23 mouse cellular contexts compared by ENCODE assay signal in genomic region chr14:77285453-77285852, GRCm38 (mm10).
"Had no signal": no experiment of that assay in that cellular context is flagged by ENCODE, and none has a peak within 500 bp of the region (broad histone marks: within the 10 kb centered on the region; RNA-seq: fewer than 3 reads in every experiment).

No protein-coding gene starts in this region.

- H3K9ac ChIP-seq: limb, embryonic 12.5 days; limb, embryonic 15.5 days; liver, embryonic 14.5 days; liver, postnatal 0 days; lung, embryonic 14.5 days; midbrain, embryonic 12.5 days; midbrain, embryonic 15.5 days; neural tube, embryonic 13.5 days had no signal

- H3K4me2 ChIP-seq: limb, embryonic 12.5 days; limb, embryonic 15.5 days; liver, embryonic 11.5 days; lung, embryonic 14.5 days; midbrain, embryonic 12.5 days; midbrain, embryonic 15.5 days; neural tube, embryonic 13.5 days had no signal

- H3K36me3 ChIP-seq: limb, embryonic 12.5 days; limb, embryonic 15.5 days; midbrain, embryonic 12.5 days; midbrain, embryonic 15.5 days had no signal

- H3K4me3 ChIP-seq: limb, embryonic 12.5 days; limb, embryonic 15.5 days; midbrain, embryonic 12.5 days; midbrain, embryonic 15.5 days; myocyte; neural tube, embryonic 13.5 days had no signal

- H3K27ac ChIP-seq: kidney, postnatal 0 days; limb, embryonic 12.5 days; limb, embryonic 15.5 days; liver, embryonic 14.5 days; macrophage; midbrain, embryonic 12.5 days; midbrain, embryonic 15.5 days; neural tube, embryonic 13.5 days had no signal

- H3K9me3 ChIP-seq: limb, embryonic 12.5 days; limb, embryonic 15.5 days; midbrain, embryonic 12.5 days; midbrain, embryonic 15.5 days; neural tube, embryonic 13.5 days had no signal

- DNase-seq: kidney, adult 18-20 months; kidney, adult 9 months; kidney, postnatal 25 days; left cerebral cortex, postnatal 4 days; liver, postnatal 0 days; lung, embryonic 14.5 days; right cerebral cortex, adult 18-20 months; right cerebral cortex, postnatal 25 days; spleen, adult 18-20 months; thymus, adult 2 months; thymus, postnatal 14 days; thymus, postnatal 4 days had no signal

- H3K4me1 ChIP-seq: limb, embryonic 12.5 days; limb, embryonic 15.5 days; midbrain, embryonic 12.5 days; midbrain, embryonic 15.5 days had no signal

- H3K27me3 ChIP-seq: limb, embryonic 12.5 days; limb, embryonic 15.5 days; midbrain, embryonic 12.5 days; midbrain, embryonic 15.5 days; neural tube, embryonic 13.5 days had no signal

- ATAC-seq: liver, postnatal 0 days; lung, postnatal 0 days; midbrain, embryonic 15.5 days had no signal
